Mouse (Mus musculus) spleen, adult 10 weeks (tissue): ENCODE measurements around the gene Gm3233. TPM values are rescaled to one million over a fixed set of nuclear protein-coding genes. Genes with fewer than 3 reads are reported as not detected.

ENCODE experiments used
- polyA plus RNA-seq: library from polyadenylated mRNA; stranded (reverse); fragments of 350-450 nt; fragmentation: Illumina TruSeq; extraction: RNeasy Lipid Tissue Mini Kit (QIAGEN cat#74804); gene quantifications from one replicate; pipeline ENCODE4 v1.2.3, GENCODE M21; 2015; ENCODE audit warnings: low replicate concordance; ENCODE audit not compliant: insufficient read depth

Gene Gm3233
- not detected for polyA plus RNA-seq

GRCm38 (mm10) chr10:77759582-77759981 lies at the start of gene Gm3233:
Gene Gm3233, minus strand, starts transcription at chr10:77759682.

GRCm38 (mm10) chr10:77798921-77799508 lies 39.5 kb upstream of the Gm3233 start, which contains the start of gene Gm19668:
Gene Gm19668, minus strand, starts transcription at chr10:77799133.

GRCm38 (mm10) chr10:77794976-77795375 lies 35.5 kb upstream of the Gm3233 start, which contains the start of gene Gm9639:
Gene Gm9639, minus strand, starts transcription at chr10:77795076.

GRCm38 (mm10) chr10:77787876-77788275 lies 28.4 kb upstream of the Gm3233 start, which contains the start of gene Gm7137:
Gene Gm7137, minus strand, starts transcription at chr10:77788200.

GRCm38 (mm10) chr10:77782442-77782841 lies 23.0 kb upstream of the Gm3233 start, which contains the start of gene Gm3250:
Gene Gm3250, minus strand, starts transcription at chr10:77782542.

GRCm38 (mm10) chr10:77776844-77777243 lies 17.4 kb upstream of the Gm3233 start, which contains the start of gene Gm7138:
Gene Gm7138, minus strand, starts transcription at chr10:77776944.

GRCm38 (mm10) chr10:77771225-77771624 lies 11.7 kb upstream of the Gm3233 start, which contains the start of gene Gm3238:
Gene Gm3238, minus strand, starts transcription at chr10:77771325.

GRCm38 (mm10) chr10:77751254-77751653 lies 8.2 kb downstream of the Gm3233 start, which contains the start of gene Gm9736:
Gene Gm9736, minus strand, starts transcription at chr10:77751354.

GRCm38 (mm10) chr10:77741924-77742688 lies 17.4 kb downstream of the Gm3233 start, which contains the start of gene Gm18596:
Gene Gm18596, minus strand, starts transcription at chr10:77742638.

GRCm38 (mm10) chr10:77726186-77726585 lies 33.3 kb downstream of the Gm3233 start, which contains the start of gene Gm10100:
Gene Gm10100, plus strand, starts transcription at chr10:77726486.

GRCm38 (mm10) chr10:77720299-77720698 lies 39.2 kb downstream of the Gm3233 start, which contains the start of gene Krtap12-1:
Gene Krtap12-1, plus strand, starts transcription at chr10:77720599.

GRCm38 (mm10) chr10:77715507-77715906 lies 44.0 kb downstream of the Gm3233 start, which contains the start of gene Gm10142:
Gene Gm10142, plus strand, starts transcription at chr10:77715807.

GRCm38 (mm10) chr10:77711157-77711556 lies 48.3 kb downstream of the Gm3233 start, which contains the start of gene Gm10024:
Gene Gm10024, plus strand, starts transcription at chr10:77711457.

Other genes with a start within 250 kb of the Gm3233 start
- gene Fam207a, start 243.9 kb downstream of the Gm3233 start, polyA plus RNA-seq: 8.7 TPM
- gene Itgb2, start 229.4 kb downstream of the Gm3233 start, polyA plus RNA-seq: 140 TPM
- gene Pttg1ip, start 178.0 kb downstream of the Gm3233 start, polyA plus RNA-seq: 83.9 TPM
- gene Sumo3, start 153.6 kb downstream of the Gm3233 start, polyA plus RNA-seq: 158 TPM
- gene Gm49325, start 153.5 kb downstream of the Gm3233 start, polyA plus RNA-seq: not detected
- 33.2 TPM for gene Ube2g2, start 137.4 kb downstream of the Gm3233 start, polyA plus RNA-seq
- gene Tspear, start 73.1 kb downstream of the Gm3233 start, polyA plus RNA-seq: 0.23 TPM
- not detected for gene Gm19402, start 68.9 kb downstream of the Gm3233 start, polyA plus RNA-seq
- gene Gm9508, start 62.4 kb downstream of the Gm3233 start, polyA plus RNA-seq: not detected
- not detected for gene Gm10272, start 53.1 kb downstream of the Gm3233 start, polyA plus RNA-seq
- gene Gm10024, start 48.2 kb downstream of the Gm3233 start, polyA plus RNA-seq: not detected
- gene Gm10142, start 43.9 kb downstream of the Gm3233 start, polyA plus RNA-seq: not detected
- gene Krtap12-1, start 39.1 kb downstream of the Gm3233 start, polyA plus RNA-seq: not detected
- gene Gm10100, start 33.2 kb downstream of the Gm3233 start, polyA plus RNA-seq: not detected
- not detected for gene Gm18596, start 17.0 kb downstream of the Gm3233 start, polyA plus RNA-seq
- not detected for gene Gm9736, start 8.3 kb downstream of the Gm3233 start, polyA plus RNA-seq
- not detected for gene Gm3238, start 11.6 kb upstream of the Gm3233 start, polyA plus RNA-seq
- gene Gm7138, start 17.3 kb upstream of the Gm3233 start, polyA plus RNA-seq: not detected
- not detected for gene Gm3250, start 22.9 kb upstream of the Gm3233 start, polyA plus RNA-seq
- not detected for gene Gm7137, start 28.5 kb upstream of the Gm3233 start, polyA plus RNA-seq
- gene Gm9639, start 35.4 kb upstream of the Gm3233 start, polyA plus RNA-seq: not detected
- gene Gm19668, start 39.5 kb upstream of the Gm3233 start, polyA plus RNA-seq: not detected
- gene Gm9507, start 52.2 kb upstream of the Gm3233 start, polyA plus RNA-seq: not detected
- not detected for gene Gm2696, start 55.0 kb upstream of the Gm3233 start, polyA plus RNA-seq
- gene Krtap10-4, start 67.4 kb upstream of the Gm3233 start, polyA plus RNA-seq: not detected
- not detected for gene Krtap10-10, start 76.3 kb upstream of the Gm3233 start, polyA plus RNA-seq
- not detected for gene Gm36176, start 87.1 kb upstream of the Gm3233 start, polyA plus RNA-seq
- gene Gm10318, start 93.2 kb upstream of the Gm3233 start, polyA plus RNA-seq: not detected
- gene Gm3285, start 102.3 kb upstream of the Gm3233 start, polyA plus RNA-seq: not detected
- gene Lrrc3, start 142.9 kb upstream of the Gm3233 start, polyA plus RNA-seq: 1.2 TPM
- gene Trpm2, start 210.9 kb upstream of the Gm3233 start, polyA plus RNA-seq: 66.5 TPM
- gene 1810043G02Rik, start 218.8 kb upstream of the Gm3233 start, polyA plus RNA-seq: 4.4 TPM